Mouse (Mus musculus): ENCODE measurements around the gene Men1. TPM values are rescaled to one million over a fixed set of nuclear protein-coding genes. Genes with fewer than 3 reads are reported as not detected.
"Not testable (repeated sequence)": the region's sequence is repeated elsewhere in the genome, so short reads cannot be mapped to it uniquely, and the experiment has no call there.

The Men1 gene
- polyA plus RNA-seq, 1 experiment: 51.0 TPM

GRCm38 (mm10) chr19:6288236-6288894 lies 46.4 kb upstream of the Men1 start:
- no peak overlapping the region for H3K4me3 ChIP-seq (ENCODE audit: insufficient read depth, poor library complexity, severe bottlenecking)
- TF ChIP-seq MYOG (IDR thresholded peaks at IDR 0.05; ENCODE audit: control insufficient read depth, extremely low read depth, insufficient read length): no peak
- TF ChIP-seq MAX (IDR thresholded peaks at IDR 0.05): no peak
- no peak for TF ChIP-seq MYOD1 (IDR thresholded peaks at IDR 0.05; ENCODE audit: control insufficient read depth, insufficient read length, low read depth)
- TF ChIP-seq CEBPB (IDR thresholded peaks at IDR 0.05; ENCODE audit: low read depth): no peak
- TF ChIP-seq CTCF (IDR thresholded peaks at IDR 0.05; ENCODE audit: control insufficient read depth, insufficient read depth, insufficient read length): no peak
- peaks cover 65% of the 10 kb centered on the region for H3K79me3 ChIP-seq (ENCODE audit: low read depth)
- no peaks in the 10 kb centered on the region for H3K27me3 ChIP-seq (ENCODE audit: control insufficient read depth, insufficient read depth, insufficient read length)
- no peak overlapping the region for H3ac ChIP-seq (ENCODE audit: control insufficient read depth, insufficient read length, low read depth)
- H3K36me3 ChIP-seq (ENCODE audit: control insufficient read depth, insufficient read depth): peaks cover 77% of the 10 kb centered on the region
- peaks cover 100% of the 10 kb centered on the region for H3K79me2 ChIP-seq (ENCODE audit: control insufficient read depth, insufficient read depth)

GRCm38 (mm10) chr19:6289696-6290238 lies 45.0 kb upstream of the Men1 start:
- TF ChIP-seq FOSL1 (IDR thresholded peaks at IDR 0.05; ENCODE audit: insufficient read depth, low read length, poor library complexity, severe bottlenecking) (no peak), CEBPB (IDR thresholded peaks at IDR 0.05; ENCODE audit: low read depth) (no peak), MYOG (IDR thresholded peaks at IDR 0.05; ENCODE audit: control insufficient read depth, extremely low read depth, insufficient read length) (no peak), CTCF (IDR thresholded peaks at IDR 0.05; ENCODE audit: control insufficient read depth, insufficient read depth, insufficient read length) (no peak), MYOD1 (IDR thresholded peaks at IDR 0.05; ENCODE audit: control insufficient read depth, insufficient read length, low read depth) (no peak)
- H3K79me2 ChIP-seq (ENCODE audit: control insufficient read depth, insufficient read depth): peaks cover 97% of the 10 kb centered on the region
- no peak overlapping the region for H3ac ChIP-seq (ENCODE audit: control insufficient read depth, insufficient read length, low read depth)
- no peaks in the 10 kb centered on the region for H3K27me3 ChIP-seq (ENCODE audit: control insufficient read depth, insufficient read depth, insufficient read length)
- peaks cover 55% of the 10 kb centered on the region for H3K79me3 ChIP-seq (ENCODE audit: low read depth)
- H3K36me3 ChIP-seq (ENCODE audit: control insufficient read depth, insufficient read depth): peaks cover 77% of the 10 kb centered on the region
- H3K4me3 ChIP-seq (ENCODE audit: insufficient read depth, poor library complexity, severe bottlenecking): no peak overlapping the region

GRCm38 (mm10) chr19:6290720-6291116 lies 44.1 kb upstream of the Men1 start:
- Histone ChIP-seq H3K79me2 (ENCODE audit: control insufficient read depth, insufficient read depth) (peaks cover 97% of the 10 kb centered on the region), H3K36me3 (ENCODE audit: control insufficient read depth, insufficient read depth) (peaks cover 77% of the 10 kb centered on the region), H3K79me3 (ENCODE audit: low read depth) (peaks cover 48% of the 10 kb centered on the region)
- not testable (repeated sequence) for H3K4me3 ChIP-seq (ENCODE audit: insufficient read depth, poor library complexity, severe bottlenecking); H3K27me3 ChIP-seq (ENCODE audit: control insufficient read depth, insufficient read depth, insufficient read length); H3ac ChIP-seq (ENCODE audit: control insufficient read depth, insufficient read length, low read depth)

- no peak overlapping the region for H3K4me3 ChIP-seq (ENCODE audit: insufficient read depth, poor library complexity, severe bottlenecking)
- TF ChIP-seq MYOG (IDR thresholded peaks at IDR 0.05; ENCODE audit: control insufficient read depth, extremely low read depth, insufficient read length) (no peak), CTCF (IDR thresholded peaks at IDR 0.05; ENCODE audit: control insufficient read depth, insufficient read depth, insufficient read length) (no peak), CEBPB (IDR thresholded peaks at IDR 0.05; ENCODE audit: low read depth) (no peak), FOSL1 (IDR thresholded peaks at IDR 0.05; ENCODE audit: insufficient read depth, low read length, poor library complexity, severe bottlenecking) (no peak), USF1 (IDR thresholded peaks at IDR 0.05; ENCODE audit: low read depth) (no peak), MAX (IDR thresholded peaks at IDR 0.05) (no peak), MYOD1 (IDR thresholded peaks at IDR 0.05; ENCODE audit: control insufficient read depth, insufficient read length, low read depth) (no peak)
- no peak overlapping the region for H3ac ChIP-seq (ENCODE audit: control insufficient read depth, insufficient read length, low read depth)
- peaks cover 97% of the 10 kb centered on the region for H3K79me2 ChIP-seq (ENCODE audit: control insufficient read depth, insufficient read depth)
- H3K79me3 ChIP-seq (ENCODE audit: low read depth): peaks cover 44% of the 10 kb centered on the region
- no peaks in the 10 kb centered on the region for H3K27me3 ChIP-seq (ENCODE audit: control insufficient read depth, insufficient read depth, insufficient read length)
- H3K36me3 ChIP-seq (ENCODE audit: control insufficient read depth, insufficient read depth): peaks cover 77% of the 10 kb centered on the region
Measured at GRCm38 (mm10) chr19:6291117-6291781, 43.5 kb upstream of the Men1 start.

GRCm38 (mm10) chr19:6292262-6292661 lies 42.5 kb upstream of the Men1 start:
- no peak overlapping the region for H3K4me3 ChIP-seq (ENCODE audit: insufficient read depth, poor library complexity, severe bottlenecking)
- H3ac ChIP-seq (ENCODE audit: control insufficient read depth, insufficient read length, low read depth): no peak overlapping the region
- H3K79me2 ChIP-seq (ENCODE audit: control insufficient read depth, insufficient read depth): peaks cover 87% of the 10 kb centered on the region
- H3K36me3 ChIP-seq (ENCODE audit: control insufficient read depth, insufficient read depth): peaks cover 69% of the 10 kb centered on the region
- TF ChIP-seq CTCF (IDR thresholded peaks at IDR 0.05; ENCODE audit: control insufficient read depth, insufficient read depth, insufficient read length) (no peak), MAX (IDR thresholded peaks at IDR 0.05) (no peak), MYOG (IDR thresholded peaks at IDR 0.05; ENCODE audit: control insufficient read depth, extremely low read depth, insufficient read length) (no peak), MYOD1 (IDR thresholded peaks at IDR 0.05; ENCODE audit: control insufficient read depth, insufficient read length, low read depth) (no peak), USF1 (IDR thresholded peaks at IDR 0.05; ENCODE audit: low read depth) (no peak), CEBPB (IDR thresholded peaks at IDR 0.05; ENCODE audit: low read depth) (no peak), FOSL1 (IDR thresholded peaks at IDR 0.05; ENCODE audit: insufficient read depth, low read length, poor library complexity, severe bottlenecking) (no peak)
- peaks cover 36% of the 10 kb centered on the region for H3K79me3 ChIP-seq (ENCODE audit: low read depth)
- H3K27me3 ChIP-seq (ENCODE audit: control insufficient read depth, insufficient read depth, insufficient read length): no peaks in the 10 kb centered on the region

GRCm38 (mm10) chr19:6294301-6294700 lies 40.5 kb upstream of the Men1 start:
- Histone ChIP-seq H3K79me3 (ENCODE audit: low read depth) (peaks cover 30% of the 10 kb centered on the region), H3K4me3 (ENCODE audit: insufficient read depth, poor library complexity, severe bottlenecking) (no peak overlapping the region), H3ac (ENCODE audit: control insufficient read depth, insufficient read length, low read depth) (no peak overlapping the region), H3K27me3 (ENCODE audit: control insufficient read depth, insufficient read depth, insufficient read length) (no peaks in the 10 kb centered on the region), H3K79me2 (ENCODE audit: control insufficient read depth, insufficient read depth) (peaks cover 81% of the 10 kb centered on the region), H3K36me3 (ENCODE audit: control insufficient read depth, insufficient read depth) (peaks cover 69% of the 10 kb centered on the region)
- TF ChIP-seq MYOG (IDR thresholded peaks at IDR 0.05; ENCODE audit: control insufficient read depth, extremely low read depth, insufficient read length) (no peak), USF1 (IDR thresholded peaks at IDR 0.05; ENCODE audit: low read depth) (no peak), FOSL1 (IDR thresholded peaks at IDR 0.05; ENCODE audit: insufficient read depth, low read length, poor library complexity, severe bottlenecking) (no peak), CEBPB (IDR thresholded peaks at IDR 0.05; ENCODE audit: low read depth) (no peak), MAX (IDR thresholded peaks at IDR 0.05) (no peak), MYOD1 (IDR thresholded peaks at IDR 0.05; ENCODE audit: control insufficient read depth, insufficient read length, low read depth) (no peak), CTCF (IDR thresholded peaks at IDR 0.05; ENCODE audit: control insufficient read depth, insufficient read depth, insufficient read length) (no peak)
